Mouse (Mus musculus): Measurements from ENCODE around the gene Phactr2. TPM values are rescaled to one million over a fixed set of nuclear protein-coding genes. Genes with fewer than 3 reads are reported as not detected.

Phactr2 gene
- total and polyA plus RNA-seq, 3 experiments: 0.33 TPM; not detected in 2

- ATAC-seq (ENCODE audit: extremely low read depth, insufficient number of reproducible peaks, low FRiP score, poor library complexity, severe bottlenecking) (no peak), DNase-seq (ENCODE audit: low spot score) (no peak)
- Histone ChIP-seq H3K36me3 (replicated peaks) (no peaks in the 10 kb centered on the region), H3K4me1 (ENCODE audit: insufficient read depth, low read depth, low read length) (no peaks in the 10 kb centered on the region), H3K27me3 (ENCODE audit: insufficient read depth, low read length) (peaks cover 2% of the 10 kb centered on the region; the same call in 1 of the 2 replicates), H3K4me3 (ENCODE audit: low read depth, low read length) (no peak overlapping the region), H3K9me3 (replicated peaks) (no peaks in the 10 kb centered on the region)
- no peak for TF ChIP-seq GATA2 (IDR thresholded peaks at IDR 0.05; ENCODE audit: borderline replicate concordance, low read depth, low read length)
- TF ChIP-seq POLR2AphosphoS5 (IDR thresholded peaks at IDR 0.05; ENCODE audit: insufficient replicate concordance, low read depth, low read length): no peak
- TF ChIP-seq CTCF (IDR thresholded peaks at IDR 0.05; ENCODE audit: low read depth, low read length): no peak
- no peak for TF ChIP-seq TAL1 (conservative IDR thresholded peaks at IDR 0.05; ENCODE audit: low read depth, low read length)
- TF ChIP-seq GATA1 (IDR thresholded peaks at IDR 0.05; ENCODE audit: borderline replicate concordance, low read length): no peak
These were observed 55.0 kb downstream of the Phactr2 start for GRCm38 (mm10) chr10:13419246-13419645.

DNA sequence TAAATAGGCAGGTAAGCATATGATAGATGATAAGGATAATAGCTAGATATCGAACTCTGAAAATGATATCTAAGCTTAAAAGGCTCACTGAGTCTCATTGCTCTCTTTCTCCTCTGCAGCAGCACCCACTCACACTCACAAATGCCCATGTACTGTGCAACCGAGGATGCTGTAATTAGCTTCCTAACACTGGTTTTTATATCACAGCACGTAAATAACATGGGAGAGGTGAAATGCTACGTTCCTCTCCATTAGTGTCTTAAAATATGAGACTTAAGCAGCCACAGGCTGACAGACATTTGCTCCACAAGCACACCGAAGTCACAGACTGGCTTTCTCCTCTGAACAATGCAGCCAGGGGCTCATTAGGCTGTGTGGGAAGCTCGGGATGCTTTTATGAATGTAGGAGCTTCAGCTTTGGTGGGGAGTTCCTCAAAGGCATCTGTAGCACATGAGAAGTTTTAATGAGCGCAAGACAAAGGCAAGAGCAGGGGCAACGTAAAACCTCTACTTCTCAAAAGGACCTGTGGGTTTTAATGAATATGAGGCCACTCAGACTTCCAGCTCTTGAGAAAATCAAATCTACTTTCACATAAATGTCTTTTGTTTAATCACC is 58.6 kb downstream of the Phactr2 start:
- ATAC-seq (ENCODE audit: extremely low read depth, insufficient number of reproducible peaks, low FRiP score, poor library complexity, severe bottlenecking): no peak
- no peak overlapping the region for H3K4me3 ChIP-seq (ENCODE audit: low read depth, low read length)
- TF ChIP-seq GATA1 (IDR thresholded peaks at IDR 0.05; ENCODE audit: borderline replicate concordance, low read length) (no peak), GATA2 (IDR thresholded peaks at IDR 0.05; ENCODE audit: borderline replicate concordance, low read depth, low read length) (no peak), CTCF (IDR thresholded peaks at IDR 0.05; ENCODE audit: low read depth, low read length) (no peak), TAL1 (conservative IDR thresholded peaks at IDR 0.05; ENCODE audit: low read depth, low read length) (no peak), POLR2AphosphoS5 (IDR thresholded peaks at IDR 0.05; ENCODE audit: insufficient replicate concordance, low read depth, low read length) (no peak)
- DNase-seq (ENCODE audit: low spot score): no peak
- H3K36me3 ChIP-seq (replicated peaks): no peaks in the 10 kb centered on the region
- no peaks in the 10 kb centered on the region for H3K9me3 ChIP-seq (replicated peaks)
- peaks cover 3% of the 10 kb centered on the region for H3K27me3 ChIP-seq (ENCODE audit: insufficient read depth, low read length)
- H3K4me1 ChIP-seq (ENCODE audit: insufficient read depth, low read depth, low read length): no peaks in the 10 kb centered on the region

DNA sequence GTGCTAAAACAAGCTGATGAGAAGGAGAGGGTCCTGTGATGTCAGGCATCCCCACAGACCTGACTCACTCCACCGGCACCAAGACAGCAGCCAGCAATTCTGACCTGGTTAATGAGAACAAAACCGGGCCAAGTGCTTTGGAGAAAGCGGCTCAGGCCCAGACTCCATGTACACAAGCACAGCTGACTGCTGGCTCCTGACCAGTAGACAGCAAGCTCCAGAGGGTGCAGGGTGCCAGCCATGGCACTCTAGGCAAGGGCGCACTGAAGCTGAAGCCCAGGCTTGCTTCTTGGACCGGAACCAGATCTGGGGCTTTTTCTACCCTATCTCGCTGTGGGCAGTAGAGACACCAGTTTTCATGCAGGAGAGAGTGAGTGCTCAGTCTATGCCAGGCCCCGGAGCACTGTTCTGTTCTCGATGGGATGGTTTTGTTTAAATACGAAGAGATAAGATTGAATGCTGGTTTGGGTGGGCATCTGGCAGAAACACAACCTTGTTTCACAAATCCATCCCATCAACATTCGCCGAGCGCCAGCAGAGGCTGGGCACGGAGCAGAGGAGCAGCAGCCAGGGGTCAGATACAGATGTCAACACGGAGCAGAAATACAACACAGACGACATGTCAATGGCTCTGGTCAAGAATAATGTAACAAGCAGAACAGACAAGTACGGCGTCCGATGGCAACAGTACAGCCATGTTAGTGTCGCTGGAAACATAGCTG is 61.8 kb downstream of the Phactr2 start:
- no peaks in the 10 kb centered on the region for H3K36me3 ChIP-seq (replicated peaks)
- DNase-seq (ENCODE audit: low spot score): no peak
- H3K9me3 ChIP-seq (replicated peaks): no peaks in the 10 kb centered on the region
- H3K4me3 ChIP-seq (ENCODE audit: low read depth, low read length): no peak overlapping the region
- peaks cover 3% of the 10 kb centered on the region for H3K27me3 ChIP-seq (ENCODE audit: insufficient read depth, low read length)
- ATAC-seq (ENCODE audit: extremely low read depth, insufficient number of reproducible peaks, low FRiP score, poor library complexity, severe bottlenecking): no peak
- TF ChIP-seq TAL1 (conservative IDR thresholded peaks at IDR 0.05; ENCODE audit: low read depth, low read length) (no peak), CTCF (IDR thresholded peaks at IDR 0.05; ENCODE audit: low read depth, low read length) (no peak), POLR2AphosphoS5 (IDR thresholded peaks at IDR 0.05; ENCODE audit: insufficient replicate concordance, low read depth, low read length) (no peak), GATA2 (IDR thresholded peaks at IDR 0.05; ENCODE audit: borderline replicate concordance, low read depth, low read length) (no peak), GATA1 (IDR thresholded peaks at IDR 0.05; ENCODE audit: borderline replicate concordance, low read length) (no peak)
- H3K4me1 ChIP-seq (ENCODE audit: insufficient read depth, low read depth, low read length): no peaks in the 10 kb centered on the region

DNA sequence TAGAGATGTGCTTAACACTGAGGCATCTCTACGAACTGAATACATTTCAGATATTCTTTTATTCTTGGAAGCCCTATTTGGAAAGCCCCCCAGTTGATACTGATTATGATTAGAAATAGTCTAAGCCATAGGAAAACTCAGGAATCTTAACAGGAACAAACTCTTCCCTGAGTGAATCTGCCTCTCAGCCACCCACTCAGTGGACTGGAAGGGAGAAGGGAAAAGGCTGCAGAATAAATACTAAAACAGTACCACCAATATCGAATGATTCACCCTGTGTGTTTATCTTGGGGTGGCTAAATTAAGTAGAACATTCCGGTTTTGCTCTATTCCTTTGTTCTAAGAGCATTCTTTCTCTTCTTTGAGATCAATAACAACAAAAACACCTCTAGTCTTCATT is 63.2 kb downstream of the Phactr2 start:
- ATAC-seq (ENCODE audit: extremely low read depth, insufficient number of reproducible peaks, low FRiP score, poor library complexity, severe bottlenecking): no peak

GRCm38 (mm10) chr10:13401971-13402370 is 72.2 kb downstream of the Phactr2 start:
- Histone ChIP-seq H3K9me3 (replicated peaks) (no peaks in the 10 kb centered on the region), H3K4me3 (ENCODE audit: low read depth, low read length) (no peak overlapping the region), H3K36me3 (replicated peaks) (no peaks in the 10 kb centered on the region), H3K27me3 (ENCODE audit: insufficient read depth, low read length) (no peaks in the 10 kb centered on the region), H3K4me1 (ENCODE audit: insufficient read depth, low read depth, low read length) (no peaks in the 10 kb centered on the region)
- ATAC-seq (ENCODE audit: extremely low read depth, insufficient number of reproducible peaks, low FRiP score, poor library complexity, severe bottlenecking) (no peak), DNase-seq (ENCODE audit: low spot score) (no peak)
- no peak for TF ChIP-seq CTCF (IDR thresholded peaks at IDR 0.05; ENCODE audit: low read depth, low read length)
- TF ChIP-seq GATA2 (IDR thresholded peaks at IDR 0.05; ENCODE audit: borderline replicate concordance, low read depth, low read length): no peak
- no peak for TF ChIP-seq POLR2AphosphoS5 (IDR thresholded peaks at IDR 0.05; ENCODE audit: insufficient replicate concordance, low read depth, low read length)
- TF ChIP-seq TAL1 (conservative IDR thresholded peaks at IDR 0.05; ENCODE audit: low read depth, low read length): no peak

More for the DNA sequence above, 63.2 kb downstream of the Phactr2 start:
- Histone ChIP-seq H3K9me3 (replicated peaks) (no peaks in the 10 kb centered on the region), H3K36me3 (replicated peaks) (no peaks in the 10 kb centered on the region), H3K27me3 (ENCODE audit: insufficient read depth, low read length) (peaks cover 3% of the 10 kb centered on the region), H3K4me1 (ENCODE audit: insufficient read depth, low read depth, low read length) (no peaks in the 10 kb centered on the region), H3K4me3 (ENCODE audit: low read depth, low read length) (no peak overlapping the region)
- DNase-seq (ENCODE audit: low spot score): no peak
- TF ChIP-seq POLR2AphosphoS5 (IDR thresholded peaks at IDR 0.05; ENCODE audit: insufficient replicate concordance, low read depth, low read length): no peak
- no peak for TF ChIP-seq TAL1 (conservative IDR thresholded peaks at IDR 0.05; ENCODE audit: low read depth, low read length)
- no peak for TF ChIP-seq GATA2 (IDR thresholded peaks at IDR 0.05; ENCODE audit: borderline replicate concordance, low read depth, low read length)
- no peak for TF ChIP-seq CTCF (IDR thresholded peaks at IDR 0.05; ENCODE audit: low read depth, low read length)
- no peak for TF ChIP-seq GATA1 (IDR thresholded peaks at IDR 0.05; ENCODE audit: borderline replicate concordance, low read length)

DNA sequence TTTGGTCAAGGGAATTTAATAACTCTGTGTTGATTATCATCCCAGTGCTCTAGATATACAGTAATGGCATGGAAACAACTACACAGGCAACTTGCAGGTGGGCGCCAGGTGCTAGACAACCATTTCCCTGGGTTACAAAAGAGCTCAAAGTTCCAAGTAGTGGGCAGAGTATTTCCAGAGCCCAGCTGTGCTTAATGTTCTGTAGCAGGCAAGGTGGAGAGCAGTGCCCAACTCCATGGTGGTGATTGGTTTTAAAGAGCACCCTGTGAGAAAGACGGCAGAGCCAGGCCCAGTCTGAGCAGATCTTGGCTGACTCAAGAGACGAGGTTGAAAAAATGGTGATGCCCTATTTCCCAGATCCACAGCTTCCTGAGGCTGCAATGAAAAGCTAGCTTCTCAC is 78.5 kb downstream of the Phactr2 start:
- Histone ChIP-seq H3K4me1 (ENCODE audit: insufficient read depth, low read depth, low read length) (no peaks in the 10 kb centered on the region), H3K4me3 (ENCODE audit: low read depth, low read length) (no peak overlapping the region), H3K27me3 (ENCODE audit: insufficient read depth, low read length) (no peaks in the 10 kb centered on the region), H3K9me3 (replicated peaks) (no peaks in the 10 kb centered on the region), H3K36me3 (replicated peaks) (no peaks in the 10 kb centered on the region)
- DNase-seq (ENCODE audit: low spot score) (no peak), ATAC-seq (ENCODE audit: extremely low read depth, insufficient number of reproducible peaks, low FRiP score, poor library complexity, severe bottlenecking) (no peak)
- TF ChIP-seq GATA1 (IDR thresholded peaks at IDR 0.05; ENCODE audit: borderline replicate concordance, low read length): no peak
- no peak for TF ChIP-seq TAL1 (conservative IDR thresholded peaks at IDR 0.05; ENCODE audit: low read depth, low read length)
- TF ChIP-seq GATA2 (IDR thresholded peaks at IDR 0.05; ENCODE audit: borderline replicate concordance, low read depth, low read length): no peak
- no peak for TF ChIP-seq CTCF (IDR thresholded peaks at IDR 0.05; ENCODE audit: low read depth, low read length)
- TF ChIP-seq POLR2AphosphoS5 (IDR thresholded peaks at IDR 0.05; ENCODE audit: insufficient replicate concordance, low read depth, low read length): no peak
